11 mouse cellular contexts compared by ENCODE assay signal in genomic region chr12:84750661-84751060, GRCm38 (mm10). TPM values are rescaled to one million over a fixed set of nuclear protein-coding genes. Genes with fewer than 3 reads are reported as not detected.
DNase-seq lines count a peak whose midpoint lies in the region; TF ChIP-seq lines count a peak whose summit lies in the region.
"Had no signal": no experiment of that assay in that cellular context is flagged by ENCODE, and none has a peak within 500 bp of the region (broad histone marks: within the 10 kb centered on the region; RNA-seq: fewer than 3 reads in every experiment).

No protein-coding gene starts in this region.

- peak; percentile 66 for DNase-seq in adrenal gland, adult 2 months
- DNase-seq in gastrocnemius, postnatal 4 days (ENCODE audit: low spot score in 2 of 2), result peak; percentile 53 to 71
- peak; percentile 44 to 60 for DNase-seq in kidney, postnatal 4 days
- no peak for DNase-seq in cerebellum, postnatal 25 days
- DNase-seq in frontal cortex, postnatal 36 days (ENCODE audit: low spot score in 2 of 2), result no peak
- no peak for DNase-seq in left cerebral cortex, adult 8-10 months (ENCODE audit: low spot score in 2 of 2)
- DNase-seq in layer of hippocampus, adult 8-10 months (ENCODE audit: low spot score in 2 of 2), result no peak
- DNase-seq: cerebellum, adult 11-12 months had no signal

- H3K36me3 ChIP-seq in C2C12 (ENCODE audit: control insufficient read depth, insufficient read depth), result peaks cover 3% of the 10 kb centered on the region

- H3K79me2 ChIP-seq in C2C12 (ENCODE audit: control insufficient read depth, insufficient read depth), result no peaks in the 10 kb centered on the region

- H3ac ChIP-seq in C2C12 (ENCODE audit: control insufficient read depth, insufficient read length, low read depth), result no peak overlapping the region

- H3K4me3 ChIP-seq in C2C12 (ENCODE audit: insufficient read depth, poor library complexity, severe bottlenecking), result no peak overlapping the region
- H3K4me3 ChIP-seq: lung, embryonic 15.5 days had no signal

- no peaks in the 10 kb centered on the region for H3K79me3 ChIP-seq in C2C12 (ENCODE audit: low read depth)

- no peak for TF ChIP-seq CTCF in C2C12 (IDR thresholded peaks at IDR 0.05; ENCODE audit: control insufficient read depth, insufficient read depth, insufficient read length)

- H3K27me3 ChIP-seq in C2C12 (ENCODE audit: control insufficient read depth, insufficient read depth, insufficient read length), result no peaks in the 10 kb centered on the region
- H3K27me3 ChIP-seq: lung, embryonic 15.5 days had no signal

TF ChIP-seq in C2C12, 6 proteins besides CTCF, POLR2A, EP300 and RAD21:
- peak; percentile 63 for TF ChIP-seq FOSL1 (IDR thresholded peaks at IDR 0.05; ENCODE audit: insufficient read depth, low read length, poor library complexity, severe bottlenecking)
- TF ChIP-seq MAX (IDR thresholded peaks at IDR 0.05), result peak; percentile 78
- TF ChIP-seq USF1 (IDR thresholded peaks at IDR 0.05; ENCODE audit: low read depth), result no peak
- peak; percentile 100 for TF ChIP-seq MYOD1 (IDR thresholded peaks at IDR 0.05; ENCODE audit: control insufficient read depth, insufficient read length, low read depth)

RNA-seq across cellular contexts. Expression of gene Npc2, which starts 22.3 kb away (rescaled TPM):
- 226 TPM for polyA plus RNA-seq in C2C12 (2012; fragmentation: generic; extraction: Trizol)
- 100 to 1,000 TPM in 1 of 2 experiments, 10 to 100 TPM in 1; 85.4 to 100 TPM for total RNA-seq in adrenal gland, adult 2 months (2021)
- 126 and 165 TPM in 2 replicates for polyA plus RNA-seq in adrenal gland, adult 2 months (2012; rRNA removed)
- 10 to 100 TPM; 40.4 to 44.1 TPM for total RNA-seq in gastrocnemius, postnatal 4 days (2021)
- total RNA-seq in left cerebral cortex, adult 8-10 months (2022), result 10 to 100 TPM; 30.5 to 57.3 (median 41.3) TPM
- total RNA-seq in layer of hippocampus, adult 8-10 months (2022), result 10 to 100 TPM; 26.0 to 80.4 (median 46.4) TPM

RNA-seq across cellular contexts. Expression of gene Isca2, which starts 22.4 kb away (rescaled TPM):
- 44.1 TPM for polyA plus RNA-seq in C2C12 (2012; fragmentation: generic; extraction: Trizol)
- 10 to 100 TPM; 76.0 to 80.8 TPM for total RNA-seq in adrenal gland, adult 2 months (2021)
- 42.1 and 54.5 TPM in 2 replicates for polyA plus RNA-seq in adrenal gland, adult 2 months (2012; rRNA removed)
- 10 to 100 TPM; 43.8 to 46.5 TPM for total RNA-seq in gastrocnemius, postnatal 4 days (2021)
- total RNA-seq in left cerebral cortex, adult 8-10 months (2022), result 10 to 100 TPM; 52.3 to 66.3 (median 60.8) TPM
- 10 to 100 TPM; 52.3 to 58.0 (median 57.2) TPM for total RNA-seq in layer of hippocampus, adult 8-10 months (2022)

RNA-seq across cellular contexts. Expression of gene Syndig1l, which starts 52.0 kb away (rescaled TPM):
- polyA plus RNA-seq in C2C12 (2012; fragmentation: generic; extraction: Trizol), result not detected
- not detected for total RNA-seq in adrenal gland, adult 2 months (2021)
- not detected in 2 replicates for polyA plus RNA-seq in adrenal gland, adult 2 months (2012; rRNA removed)
- total RNA-seq in gastrocnemius, postnatal 4 days (2021), result not detected
- 10 to 100 TPM; 60.2 to 76.1 (median 70.8) TPM for total RNA-seq in left cerebral cortex, adult 8-10 months (2022)
- total RNA-seq in layer of hippocampus, adult 8-10 months (2022), result 1 to 10 TPM; 5.9 to 8.0 (median 7.5) TPM
- polyA plus RNA-seq: lung, embryonic 15.5 days; Patski had no signal

Comparison
In these comparisons a context has a peak if more than half of its experiments do, and no peak if none do; other contexts are left out.
1. DNase-seq: peak in adrenal gland, adult 2 months (single experiment), gastrocnemius, postnatal 4 days (2 of 2) and kidney, postnatal 4 days (2 of 2); none in cerebellum, postnatal 25 days (0 of 2), frontal cortex, postnatal 36 days (0 of 2), left cerebral cortex, adult 8-10 months (0 of 2) and layer of hippocampus, adult 8-10 months (0 of 2).
2. RNA of gene Syndig1l, which starts 52.0 kb away (total RNA-seq): 60.2 to 76.1 TPM in left cerebral cortex, adult 8-10 months; 5.9 to 8.0 TPM in layer of hippocampus, adult 8-10 months, not detected in gastrocnemius, postnatal 4 days and not detected in adrenal gland, adult 2 months; every median in the first group is over 4 times any median in the second.